Mouse (Mus musculus): ENCODE data around the gene Spam1. TPM values are rescaled to one million over a fixed set of nuclear protein-coding genes. Genes with fewer than 3 reads are reported as not detected.

The Spam1 gene
- total and polyA plus RNA-seq, 3 experiments: not detected

GRCm38 (mm10) chr6:24766261-24766660 lies 24.7 kb upstream of the Spam1 start:
- Histone ChIP-seq H3K27me3 (replicated peaks) (no peaks in the 10 kb centered on the region), H3K36me3 (replicated peaks in 1 of 2; ENCODE audit: control insufficient read depth in 1 of 2, insufficient read depth in 1 of 2, low read length in 1 of 2) (no peaks in the 10 kb centered on the region), H3K4me1 (ENCODE audit: control insufficient read depth in 1 of 2, insufficient read depth in 2 of 2) (peaks cover 0 to 9% of the 10 kb centered on the region in 2 experiments; a peak in 2 of 4 replicates), H3K9me3 (replicated peaks; ENCODE audit: low read length) (no peaks in the 10 kb centered on the region), H3K79me2 (replicated peaks; ENCODE audit: control insufficient read depth, extremely low read depth, insufficient read depth, poor library complexity, severe bottlenecking) (no peaks in the 10 kb centered on the region), H3K27ac (ENCODE audit: insufficient read depth, low read depth) (no peak overlapping the region), H3K4me2 (ENCODE audit: insufficient read depth, low read depth, poor library complexity, severe bottlenecking) (no peak overlapping the region), H3K9ac (ENCODE audit: insufficient read depth, low read depth) (no peak overlapping the region), H3K4me3 (replicated peaks in 1 of 3; ENCODE audit: low read depth in 2 of 3, low read length in 2 of 3, poor library complexity in 1 of 3) (no peak overlapping the region)
- no peak for DNase-seq (ENCODE audit: extremely low read depth)
- TF ChIP-seq ZKSCAN1 (IDR thresholded peaks at IDR 0.05; ENCODE audit: borderline replicate concordance, low read depth, low read length) (no peak), CHD1 (IDR thresholded peaks at IDR 0.05; ENCODE audit: low read depth, low read length) (no peak), RAD21 (IDR thresholded peaks at IDR 0.05; ENCODE audit: low read depth, low read length) (no peak), MXI1 (IDR thresholded peaks at IDR 0.05; ENCODE audit: low read depth, low read length) (no peak), PAX5 (IDR thresholded peaks at IDR 0.05; ENCODE audit: low read length) (no peak), CHD2 (IDR thresholded peaks at IDR 0.05; ENCODE audit: low read length) (no peak), ELF1 (IDR thresholded peaks at IDR 0.05; ENCODE audit: low read depth, low read length) (no peak), MAFK (IDR thresholded peaks at IDR 0.05; ENCODE audit: insufficient replicate concordance, low read length) (no peak)
- dilution Hi-C loops (cut with MboI; ENCODE audit: extremely low pct_ligation_motif_present, extremely low pct_unique_long_range_greater_than_20kb, low sequenced_read_pairs): no loop called here
- in situ Hi-C loops (cut with MboI; ENCODE audit: low pct_ligation_motif_present, low pct_unique_long_range_greater_than_20kb, low sequenced_read_pairs): no loop called here

GRCm38 (mm10) chr6:24779182-24779581 lies 11.8 kb upstream of the Spam1 start:
- in situ Hi-C loops (cut with MboI; ENCODE audit: low pct_ligation_motif_present, low pct_unique_long_range_greater_than_20kb, low sequenced_read_pairs): no loop called here
- no peak for DNase-seq (ENCODE audit: extremely low read depth)
- Histone ChIP-seq H3K27ac (ENCODE audit: insufficient read depth, low read depth) (no peak overlapping the region), H3K4me3 (replicated peaks in 1 of 3; ENCODE audit: low read depth in 2 of 3, low read length in 2 of 3, poor library complexity in 1 of 3) (no peak overlapping the region), H3K9me3 (replicated peaks; ENCODE audit: low read length) (no peaks in the 10 kb centered on the region), H3K4me2 (ENCODE audit: insufficient read depth, low read depth, poor library complexity, severe bottlenecking) (no peak overlapping the region), H3K27me3 (replicated peaks) (no peaks in the 10 kb centered on the region), H3K4me1 (ENCODE audit: control insufficient read depth in 1 of 2, insufficient read depth in 2 of 2) (no peaks in the 10 kb centered on the region), H3K79me2 (replicated peaks; ENCODE audit: control insufficient read depth, extremely low read depth, insufficient read depth, poor library complexity, severe bottlenecking) (no peaks in the 10 kb centered on the region), H3K9ac (ENCODE audit: insufficient read depth, low read depth) (no peak overlapping the region), H3K36me3 (replicated peaks in 1 of 2; ENCODE audit: control insufficient read depth in 1 of 2, insufficient read depth in 1 of 2, low read length in 1 of 2) (no peaks in the 10 kb centered on the region)
- dilution Hi-C loops (cut with MboI; ENCODE audit: extremely low pct_ligation_motif_present, extremely low pct_unique_long_range_greater_than_20kb, low sequenced_read_pairs): no loop called here
- TF ChIP-seq RCOR1 (conservative IDR thresholded peaks at IDR 0.05; ENCODE audit: low read depth, low read length): no peak
- TF ChIP-seq JUND (conservative IDR thresholded peaks at IDR 0.05; ENCODE audit: low read depth, low read length): no peak
- TF ChIP-seq JUN (IDR thresholded peaks at IDR 0.05; ENCODE audit: insufficient read depth, low read depth, low read length): no peak
- TF ChIP-seq USF2 (conservative IDR thresholded peaks at IDR 0.05; ENCODE audit: low read depth, low read length): no peak
- TF ChIP-seq E2F4 (IDR thresholded peaks at IDR 0.05; ENCODE audit: insufficient replicate concordance, low read depth, low read length): no peak
- TF ChIP-seq POLR2AphosphoS2 (IDR thresholded peaks at IDR 0.05; ENCODE audit: low read depth, low read length): no peak
- TF ChIP-seq ELF1 (IDR thresholded peaks at IDR 0.05; ENCODE audit: low read depth, low read length): no peak
- no peak for TF ChIP-seq NRF1 (IDR thresholded peaks at IDR 0.05; ENCODE audit: low read depth, low read length)
- no peak for TF ChIP-seq TCF12 (IDR thresholded peaks at IDR 0.05; ENCODE audit: low read depth, low read length)
- no peak for TF ChIP-seq RAD21 (IDR thresholded peaks at IDR 0.05; ENCODE audit: low read depth, low read length)
- no peak for TF ChIP-seq MAX (IDR thresholded peaks at IDR 0.05; ENCODE audit: low read length)
- no peak for TF ChIP-seq BHLHE40 (IDR thresholded peaks at IDR 0.05; ENCODE audit: low read depth, low read length)

Measured in CH12.LX (cell line).